Mouse (Mus musculus) c-Kit-positive CD71-negative TER-119-negative erythroid progenitor cells, embryonic 14.5 days (primary cell): Measurements from ENCODE around the gene Mtmr12.
"Not testable (repeated sequence)": the region's sequence is repeated elsewhere in the genome, so short reads cannot be mapped to it uniquely, and the experiment has no call there.

Experiments
- DNase-seq: peaks from one replicate; pipeline ENCODE4 v3.0.0-alpha.2; 2013; ENCODE audit warnings: low read depth

The Mtmr12 gene

GRCm38 (mm10) chr15:12204319-12205159, at the start of gene Mtmr12:
Mtmr12 (plus strand) TSS chr15:12205028.
- peak; percentile 95 for DNase-seq

GRCm38 (mm10) chr15:12178126-12178525, 26.7 kb upstream of the Mtmr12 start:
- no peak for DNase-seq

- not testable (repeated sequence) for DNase-seq
These were observed 23.5 kb upstream of the Mtmr12 start for GRCm38 (mm10) chr15:12181181-12181805.

GRCm38 (mm10) chr15:12193880-12194816, 10.7 kb upstream of the Mtmr12 start:
- no peak for DNase-seq

GRCm38 (mm10) chr15:12194817-12195735, 9.8 kb upstream of the Mtmr12 start:
- no peak for DNase-seq

GRCm38 (mm10) chr15:12195966-12196365, 8.9 kb upstream of the Mtmr12 start:
- no peak for DNase-seq

- DNase-seq: peak; percentile 72
These were observed 8.2 kb upstream of the Mtmr12 start for GRCm38 (mm10) chr15:12196410-12197191.

- DNase-seq: no peak
These were observed 7.5 kb upstream of the Mtmr12 start for GRCm38 (mm10) chr15:12197361-12197760.

GRCm38 (mm10) chr15:12200021-12200420, 4.8 kb upstream of the Mtmr12 start:
- no peak for DNase-seq

- no peak for DNase-seq
These were observed 3.0 kb upstream of the Mtmr12 start for GRCm38 (mm10) chr15:12201856-12202255.

GRCm38 (mm10) chr15:12202456-12202855, 2.4 kb upstream of the Mtmr12 start:
- DNase-seq: no peak

GRCm38 (mm10) chr15:12203008-12203407, 1.8 kb upstream of the Mtmr12 start:
- DNase-seq: not testable (repeated sequence)

- DNase-seq: no peak
These were observed 1.1 kb upstream of the Mtmr12 start for GRCm38 (mm10) chr15:12203512-12204318.

GRCm38 (mm10) chr15:12205160-12205901, 503 bp downstream of the Mtmr12 start:
- no peak for DNase-seq

GRCm38 (mm10) chr15:12205902-12206645, 1.2 kb downstream of the Mtmr12 start:
- no peak for DNase-seq

- DNase-seq: no peak
These were observed 1.9 kb downstream of the Mtmr12 start for GRCm38 (mm10) chr15:12206646-12207222.

- DNase-seq: no peak
These were observed 2.8 kb downstream of the Mtmr12 start for GRCm38 (mm10) chr15:12207556-12208090.
